Mouse (Mus musculus) erythroblast, embryonic 14.5 days (primary cell): Measurements from ENCODE around the gene Pygo2.

ENCODE experiments used
- GATA1 ChIP-seq: IDR thresholded peaks from 2 replicates; pipeline ENCODE4 v1.6.1; 2012; ENCODE audit warnings: low read length, inconsistent platforms, mixed read lengths
- TAL1 ChIP-seq: IDR thresholded peaks from 3 replicates; pipeline ENCODE4 v1.6.1; 2012; ENCODE audit warnings: low read length, inconsistent platforms, mixed read lengths

- TF ChIP-seq GATA1 (no peak), TAL1 (no peak)
These were observed 11.7 kb upstream of the Pygo2 start, which contains the start of the genes Cks1b and Shc1 for GRCm38 (mm10) chr3:89418170-89418860.
